Mouse (Mus musculus) olfactory bulb, adult 2 months (tissue): ENCODE results near the gene Cnpy1.

Experiments
- CTCF ChIP-seq: fragments of 200-500 bp; IDR thresholded peaks from 2 replicates; pipeline ENCODE4 v1.5.1; 2012; ENCODE audit warnings: low read depth, mild to moderate bottlenecking, low read length, moderate library complexity; ENCODE audit not compliant: insufficient read depth
- POLR2A ChIP-seq: fragments of 200-500 bp; IDR thresholded peaks from 2 replicates; pipeline ENCODE4 v1.6.1; 2012; ENCODE audit warnings: mild to moderate bottlenecking, low read depth, low read length, moderate library complexity; ENCODE audit not compliant: insufficient read depth

GRCm38 (mm10) chr5:28172921-28173670 lies 72.5 kb downstream of the Cnpy1 start:
- no peak for TF ChIP-seq CTCF
- no peak for TF ChIP-seq POLR2A
